Mouse (Mus musculus): ENCODE data around the gene Ldhd.

DNA sequence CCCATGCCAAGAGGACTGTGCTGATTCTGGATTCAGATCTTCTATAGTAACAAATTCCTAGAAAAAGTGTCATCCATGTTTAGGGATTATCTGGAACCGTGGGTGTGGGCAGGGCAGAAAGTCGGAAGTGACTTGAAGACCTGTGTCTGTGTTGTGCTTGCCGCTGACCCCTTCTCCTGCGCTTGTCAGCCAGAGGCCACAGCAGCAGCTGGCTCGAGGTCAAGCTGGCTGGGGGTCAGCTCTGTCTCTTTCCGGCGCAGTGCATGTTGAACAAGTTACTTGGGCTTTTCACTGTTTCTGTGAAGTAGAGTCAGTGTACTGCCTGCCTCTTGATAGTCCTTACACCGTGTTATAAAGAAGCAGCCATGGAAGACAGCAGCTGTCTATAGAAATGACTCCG, 23.2 kb downstream of the Ldhd start:
- TF ChIP-seq GATA1 (IDR thresholded peaks at IDR 0.05; ENCODE audit: borderline replicate concordance, low read length) (no peak), FLI1 (IDR thresholded peaks at IDR 0.05; ENCODE audit: low read length) (no peak)
